Mouse (Mus musculus): ENCODE measurements around the gene Wnk1. TPM values are rescaled to one million over a fixed set of nuclear protein-coding genes. Genes with fewer than 3 reads are reported as not detected.

Gene Wnk1
- polyA plus RNA-seq, 1 experiment from 2014 or later, result 32.8 TPM

GRCm38 (mm10) chr6:120039668-120040556 lies 1.4 kb upstream of the Wnk1 start:
- H3K9ac ChIP-seq, result peak overlapping the region; percentile 78
- peak overlapping the region; percentile 97 for H3K27ac ChIP-seq
- peaks cover 5% of the 10 kb centered on the region; the same call in 1 of the 2 replicates for H3K36me3 ChIP-seq
- no peaks in the 10 kb centered on the region for H3K27me3 ChIP-seq
- ATAC-seq (ENCODE audit: low read depth) (peak; percentile 34), DNase-seq (peak; percentile 79)
- peak overlapping the region; percentile 87 for H3K4me2 ChIP-seq
- H3K4me1 ChIP-seq (replicated peaks), result peaks cover 9% of the 10 kb centered on the region
- WGBS (ENCODE audit: insufficient replicate concordance), result under 1% methylated on average over 24 of the region's 24 CpGs
- H3K9me3 ChIP-seq (replicated peaks), result no peaks in the 10 kb centered on the region
- peak overlapping the region; percentile 74 for H3K4me3 ChIP-seq (replicated peaks)

GRCm38 (mm10) chr6:120039256-120039563 lies 738 bp upstream of the Wnk1 start:
- Histone ChIP-seq H3K9me3 (replicated peaks) (no peaks in the 10 kb centered on the region), H3K4me2 (peak overlapping the region; percentile 87), H3K27ac (peak overlapping the region; percentile 97), H3K27me3 (no peaks in the 10 kb centered on the region), H3K9ac (peak overlapping the region; percentile 78), H3K4me1 (replicated peaks) (peaks cover 12% of the 10 kb centered on the region), H3K36me3 (peaks cover 9% of the 10 kb centered on the region), H3K4me3 (replicated peaks) (peak overlapping the region; percentile 74)
- WGBS (ENCODE audit: insufficient replicate concordance), result 1% methylated on average over 9 of the region's 9 CpGs
- ATAC-seq (ENCODE audit: low read depth) (no peak), DNase-seq (peak; percentile 48)

- ATAC-seq (ENCODE audit: low read depth), result peak; percentile 84
- Histone ChIP-seq H3K9me3 (replicated peaks) (no peaks in the 10 kb centered on the region), H3K27ac (peak overlapping the region; percentile 100), H3K27me3 (no peaks in the 10 kb centered on the region), H3K9ac (peak overlapping the region; percentile 97), H3K4me1 (replicated peaks) (peaks cover 24% of the 10 kb centered on the region), H3K36me3 (peaks cover 20% of the 10 kb centered on the region), H3K4me2 (peak overlapping the region; percentile 82), H3K4me3 (replicated peaks) (peak overlapping the region; percentile 74)
- WGBS (ENCODE audit: insufficient replicate concordance), result under 1% methylated on average over 83 of the region's 85 CpGs
- peak; percentile 80 for DNase-seq
Measured at GRCm38 (mm10) chr6:120037636-120038365, 671 bp downstream of the Wnk1 start.

- WGBS (ENCODE audit: insufficient replicate concordance), result under 1% methylated on average over 51 of the region's 51 CpGs
- Histone ChIP-seq H3K27me3 (no peaks in the 10 kb centered on the region), H3K9ac (peak overlapping the region; percentile 97), H3K36me3 (peaks cover 26% of the 10 kb centered on the region), H3K27ac (peak overlapping the region; percentile 100), H3K4me3 (replicated peaks) (peak overlapping the region; percentile 74), H3K4me1 (replicated peaks) (peaks cover 30% of the 10 kb centered on the region), H3K4me2 (peak overlapping the region; percentile 82), H3K9me3 (replicated peaks) (no peaks in the 10 kb centered on the region)
- peak; percentile 70 for DNase-seq
- ATAC-seq (ENCODE audit: low read depth), result peak; percentile 7; the same call in 1 of the 2 replicates
Measured at GRCm38 (mm10) chr6:120037004-120037635, 1.4 kb downstream of the Wnk1 start.

- H3K9me3 ChIP-seq (replicated peaks), result no peaks in the 10 kb centered on the region
- H3K27ac ChIP-seq, result peak overlapping the region; percentile 44
- H3K4me1 ChIP-seq (replicated peaks), result peaks cover 51% of the 10 kb centered on the region
- H3K4me3 ChIP-seq (replicated peaks), result no peak overlapping the region
- H3K27me3 ChIP-seq, result no peaks in the 10 kb centered on the region
- no peak overlapping the region for H3K9ac ChIP-seq
- no peak overlapping the region for H3K4me2 ChIP-seq
- peaks cover 31% of the 10 kb centered on the region for H3K36me3 ChIP-seq
- ATAC-seq (ENCODE audit: low read depth), result peak; percentile 62; the same call in 1 of the 2 replicates
- DNase-seq, result no peak
Measured at GRCm38 (mm10) chr6:120024577-120024976, 13.9 kb downstream of the Wnk1 start.

GRCm38 (mm10) chr6:120023746-120024145 lies 14.7 kb downstream of the Wnk1 start:
- peaks cover 52% of the 10 kb centered on the region for H3K4me1 ChIP-seq (replicated peaks)
- H3K27ac ChIP-seq, result no peak overlapping the region

GRCm38 (mm10) chr6:120022042-120022441 lies 16.4 kb downstream of the Wnk1 start:
- no peak for DNase-seq
- 83% methylated on average over 3 of the region's 3 CpGs for WGBS (ENCODE audit: insufficient replicate concordance)
- no peak overlapping the region for H3K27ac ChIP-seq
- H3K4me2 ChIP-seq, result no peak overlapping the region
- H3K4me1 ChIP-seq (replicated peaks), result peaks cover 56% of the 10 kb centered on the region
- H3K27me3 ChIP-seq, result no peaks in the 10 kb centered on the region
- ATAC-seq (ENCODE audit: low read depth), result no peak
- H3K4me3 ChIP-seq (replicated peaks), result no peak overlapping the region
- no peak overlapping the region for H3K9ac ChIP-seq
- peaks cover 21% of the 10 kb centered on the region for H3K36me3 ChIP-seq
- H3K9me3 ChIP-seq (replicated peaks), result no peaks in the 10 kb centered on the region

More at GRCm38 (mm10) chr6:120023746-120024145, 14.7 kb downstream of the Wnk1 start:
- Histone ChIP-seq H3K36me3 (peaks cover 26% of the 10 kb centered on the region), H3K4me3 (replicated peaks) (no peak overlapping the region), H3K4me2 (no peak overlapping the region), H3K9ac (no peak overlapping the region), H3K27me3 (no peaks in the 10 kb centered on the region), H3K9me3 (replicated peaks) (no peaks in the 10 kb centered on the region)
- ATAC-seq (ENCODE audit: low read depth) (no peak), DNase-seq (no peak)
- WGBS (ENCODE audit: insufficient replicate concordance), result 77% methylated on average over 1 of the region's 1 CpGs

- no peaks in the 10 kb centered on the region for H3K27me3 ChIP-seq
- H3K4me2 ChIP-seq, result no peak overlapping the region
- H3K9ac ChIP-seq, result no peak overlapping the region
- H3K4me1 ChIP-seq (replicated peaks), result peaks cover 43% of the 10 kb centered on the region
- peak overlapping the region; percentile 66 for H3K27ac ChIP-seq
- H3K36me3 ChIP-seq, result peaks cover 11% of the 10 kb centered on the region
- peak; percentile 72 for ATAC-seq (ENCODE audit: low read depth)
- no peak overlapping the region for H3K4me3 ChIP-seq (replicated peaks)
- no peak for DNase-seq
- WGBS (ENCODE audit: insufficient replicate concordance), result 23% methylated on average over 2 of the region's 2 CpGs
- H3K9me3 ChIP-seq (replicated peaks), result no peaks in the 10 kb centered on the region
Measured at GRCm38 (mm10) chr6:120019697-120020096, 18.8 kb downstream of the Wnk1 start.

GRCm38 (mm10) chr6:120013125-120013524 lies 25.3 kb downstream of the Wnk1 start:
- H3K4me1 ChIP-seq (replicated peaks), result peaks cover 56% of the 10 kb centered on the region
- no peak overlapping the region for H3K9ac ChIP-seq
- peak overlapping the region; percentile 54 for H3K27ac ChIP-seq
- H3K4me3 ChIP-seq (replicated peaks), result no peak overlapping the region
- H3K9me3 ChIP-seq (replicated peaks), result no peaks in the 10 kb centered on the region
- H3K4me2 ChIP-seq, result no peak overlapping the region
- DNase-seq (no peak), ATAC-seq (ENCODE audit: low read depth) (0 out of 2 replicates have a peak, but pooled peaks have one; percentile 60)
- 44% methylated on average over 1 of the region's 1 CpGs for WGBS (ENCODE audit: insufficient replicate concordance)
- no peaks in the 10 kb centered on the region for H3K27me3 ChIP-seq
- H3K36me3 ChIP-seq, result peaks cover 2% of the 10 kb centered on the region; the same call in 1 of the 2 replicates

- Histone ChIP-seq H3K9ac (no peak overlapping the region; the same call in 1 of the 2 replicates), H3K4me2 (no peak overlapping the region), H3K36me3 (peaks cover 2% of the 10 kb centered on the region; the same call in 1 of the 2 replicates), H3K27me3 (no peaks in the 10 kb centered on the region), H3K27ac (peak overlapping the region; percentile 93), H3K4me1 (replicated peaks) (peaks cover 64% of the 10 kb centered on the region), H3K4me3 (replicated peaks) (no peak overlapping the region), H3K9me3 (replicated peaks) (no peaks in the 10 kb centered on the region)
- DNase-seq (no peak), ATAC-seq (ENCODE audit: low read depth) (peak; percentile 63)
- WGBS (ENCODE audit: insufficient replicate concordance), result 49% methylated on average over 1 of the region's 1 CpGs
Measured at GRCm38 (mm10) chr6:120011440-120011839, 27.0 kb downstream of the Wnk1 start.

- WGBS (ENCODE audit: insufficient replicate concordance), result 17% methylated on average over 1 of the region's 1 CpGs
- peaks cover 1% of the 10 kb centered on the region; the same call in 1 of the 2 replicates for H3K36me3 ChIP-seq
- DNase-seq (peak; percentile 42), ATAC-seq (ENCODE audit: low read depth) (peak; percentile 84)
- no peak overlapping the region for H3K9ac ChIP-seq
- no peaks in the 10 kb centered on the region for H3K9me3 ChIP-seq (replicated peaks)
- no peak overlapping the region for H3K4me3 ChIP-seq (replicated peaks)
- peaks cover 67% of the 10 kb centered on the region for H3K4me1 ChIP-seq (replicated peaks)
- no peak overlapping the region for H3K4me2 ChIP-seq
- H3K27me3 ChIP-seq, result no peaks in the 10 kb centered on the region
- peak overlapping the region; percentile 60 for H3K27ac ChIP-seq
Measured at GRCm38 (mm10) chr6:120011001-120011400, 27.5 kb downstream of the Wnk1 start.
